Mouse (Mus musculus) E14TG2a.4 (cell line): ENCODE data around the gene Gpr15.

Source experiments
- H3K27me3 ChIP-seq: 2 replicates; pipeline ENCODE4 v1.6.1; 2014; ENCODE audit warnings: low read length, control low read depth; ENCODE audit not compliant: insufficient read depth
- H3K36me3 ChIP-seq: 2 replicates; pipeline ENCODE4 v1.6.1; 2014; ENCODE audit warnings: low read length, control low read depth; ENCODE audit not compliant: insufficient read depth
- H3K4me1 ChIP-seq: replicated peaks from 2 replicates; pipeline ENCODE4 v1.6.1; 2014; ENCODE audit warnings: low read depth, low read length, control low read depth
- H3K4me3 ChIP-seq: replicated peaks from 2 replicates; pipeline ENCODE4 v1.5.1; 2014; ENCODE audit warnings: mild to moderate bottlenecking, low read length
- H3K9me3 ChIP-seq: 2 replicates; pipeline ENCODE4 v1.6.1; 2014; ENCODE audit warnings: low read length, control low read depth
- CTCF ChIP-seq: conservative IDR thresholded peaks from 2 replicates; pipeline ENCODE4 v1.5.1; 2014; ENCODE audit warnings: low read length
- NANOG ChIP-seq: IDR thresholded peaks from 2 replicates; pipeline ENCODE4 v1.6.1; 2014; ENCODE audit warnings: borderline replicate concordance, low read length, mixed read lengths
- POU5F1 ChIP-seq: IDR thresholded peaks from 2 replicates; pipeline ENCODE4 v1.6.1; 2014; ENCODE audit warnings: low read length, borderline replicate concordance

The Gpr15 gene

DNA sequence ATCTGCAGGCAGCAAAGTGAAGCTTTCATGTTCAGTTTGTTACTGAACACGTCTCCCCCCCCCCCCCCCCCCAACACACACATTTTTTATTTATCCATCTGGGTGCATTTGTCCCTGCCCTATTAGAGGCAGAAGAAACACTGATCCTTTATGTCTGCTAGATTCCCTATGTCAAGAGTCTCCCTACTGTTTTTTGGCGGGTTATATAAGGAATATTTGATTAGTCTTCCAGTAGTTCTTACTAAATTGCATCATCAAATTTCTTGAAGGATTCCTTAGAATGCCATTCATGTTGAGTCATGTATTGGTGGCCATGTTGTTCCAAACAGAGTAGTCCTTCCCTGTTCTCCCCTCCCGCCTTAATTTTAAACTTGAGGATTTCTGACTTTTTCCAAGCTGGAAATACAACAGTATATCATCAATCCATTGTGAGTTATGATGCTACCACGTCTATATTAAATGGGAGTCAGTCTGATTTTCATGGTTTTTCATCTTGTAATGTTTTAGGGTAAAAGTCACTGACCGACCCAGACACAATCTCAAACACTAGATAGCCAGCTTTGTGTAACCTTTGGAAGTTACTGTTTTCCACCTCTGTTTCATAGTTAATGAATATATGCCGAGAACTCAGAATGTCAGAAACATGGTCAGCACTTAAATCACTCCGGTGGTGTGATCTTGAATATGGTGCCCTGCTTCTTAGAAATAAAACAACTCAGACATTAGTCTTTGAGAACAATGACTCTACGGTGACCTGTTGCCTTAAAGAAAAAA, 47.5 kb downstream of the Gpr15 start:
- Histone ChIP-seq H3K4me3 (peak overlapping the region; percentile 96), H3K9me3 (no peaks in the 10 kb centered on the region), H3K4me1 (peaks cover 24% of the 10 kb centered on the region), H3K36me3 (peaks cover 31% of the 10 kb centered on the region), H3K27me3 (no peaks in the 10 kb centered on the region)
- TF ChIP-seq CTCF (no peak), POU5F1 (no peak), NANOG (no peak)

- H3K9me3 ChIP-seq, result no peaks in the 10 kb centered on the region
These were observed 48.2 kb downstream of the Gpr15 start for GRCm38 (mm10) chr16:58670643-58671042.

GRCm38 (mm10) chr16:58669917-58670630, 48.8 kb downstream of the Gpr15 start, which contains the start of gene Cpox:
TSS of gene Cpox (plus strand) at chr16:58670292.
- peaks cover 21% of the 10 kb centered on the region for H3K4me1 ChIP-seq
- no peaks in the 10 kb centered on the region for H3K9me3 ChIP-seq
- H3K4me3 ChIP-seq, result peak within 1 kb of the TSS; percentile 96
- no peaks in the 10 kb centered on the region for H3K27me3 ChIP-seq
- peaks cover 20% of the 10 kb centered on the region for H3K36me3 ChIP-seq
- no peak for TF ChIP-seq CTCF
- TF ChIP-seq POU5F1, result no peak
- no peak for TF ChIP-seq NANOG

More at GRCm38 (mm10) chr16:58670643-58671042, 48.2 kb downstream of the Gpr15 start:
- H3K27me3 ChIP-seq, result no peaks in the 10 kb centered on the region
- H3K4me1 ChIP-seq, result peaks cover 24% of the 10 kb centered on the region
- peak overlapping the region; percentile 96 for H3K4me3 ChIP-seq
- TF ChIP-seq CTCF (no peak), POU5F1 (no peak), NANOG (no peak)
- peaks cover 24% of the 10 kb centered on the region for H3K36me3 ChIP-seq

DNA sequence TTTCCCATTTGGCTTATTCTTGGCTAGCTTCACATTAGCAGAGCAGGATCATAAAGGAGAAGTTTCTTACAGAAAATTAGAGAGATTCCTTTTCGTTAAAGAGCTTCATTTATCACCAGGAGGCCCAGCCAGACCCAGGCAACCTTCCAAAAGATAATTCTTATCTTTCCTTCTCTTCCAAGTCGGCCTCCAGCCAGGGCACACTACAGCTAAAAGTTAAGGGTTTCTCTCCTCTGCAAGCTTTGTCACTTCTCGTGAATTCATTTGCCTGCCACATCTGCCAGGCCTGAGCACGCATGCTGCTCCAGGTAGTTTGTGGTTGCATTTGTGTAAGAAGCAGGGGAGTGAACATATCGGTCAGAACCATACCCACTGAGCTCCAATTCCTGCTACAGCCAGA, 49.6 kb downstream of the Gpr15 start:
- Histone ChIP-seq H3K9me3 (no peaks in the 10 kb centered on the region), H3K4me3 (peak overlapping the region; percentile 96; the same call in 1 of the 2 replicates), H3K27me3 (no peaks in the 10 kb centered on the region), H3K36me3 (peaks cover 14% of the 10 kb centered on the region), H3K4me1 (peaks cover 15% of the 10 kb centered on the region)
- TF ChIP-seq NANOG (no peak), CTCF (no peak), POU5F1 (no peak)

DNA sequence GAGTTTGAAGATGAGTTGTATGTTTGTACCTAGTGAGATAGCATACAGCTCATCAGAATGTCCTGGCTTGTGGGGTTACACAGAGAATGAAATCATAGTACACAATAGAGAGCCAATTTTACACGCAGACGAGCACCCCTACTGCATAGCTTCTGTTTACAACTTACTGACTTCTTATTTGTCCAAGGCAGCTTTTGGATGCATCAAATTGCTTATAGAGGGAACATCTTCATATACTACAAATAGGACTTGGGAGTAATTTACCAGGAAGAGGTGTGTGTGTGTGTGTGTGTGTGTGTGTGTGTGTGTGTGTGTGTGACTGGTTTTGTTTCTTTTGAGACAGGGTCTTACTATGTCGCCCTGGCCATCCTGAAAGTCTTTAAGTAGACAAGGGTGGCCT, 50.3 kb downstream of the Gpr15 start:
- Histone ChIP-seq H3K4me1 (peaks cover 15% of the 10 kb centered on the region), H3K36me3 (peaks cover 7% of the 10 kb centered on the region), H3K9me3 (no peaks in the 10 kb centered on the region), H3K4me3 (no peak overlapping the region), H3K27me3 (no peaks in the 10 kb centered on the region)
- TF ChIP-seq NANOG, result no peak
- TF ChIP-seq POU5F1, result no peak
- no peak for TF ChIP-seq CTCF
